Mouse (Mus musculus) C2C12 (cell line): ENCODE results near the gene Ski.

Experiments
- CTCF ChIP-seq: IDR thresholded peaks from one replicate; pipeline ENCODE4 v1.5.1; 2011; ENCODE audit not compliant: control insufficient read depth, insufficient read depth, insufficient read length
- MAX ChIP-seq: IDR thresholded peaks from one replicate; pipeline ENCODE4 v1.6.1; 2011; ENCODE audit warnings: mild to moderate bottlenecking, control low read depth

DNA sequence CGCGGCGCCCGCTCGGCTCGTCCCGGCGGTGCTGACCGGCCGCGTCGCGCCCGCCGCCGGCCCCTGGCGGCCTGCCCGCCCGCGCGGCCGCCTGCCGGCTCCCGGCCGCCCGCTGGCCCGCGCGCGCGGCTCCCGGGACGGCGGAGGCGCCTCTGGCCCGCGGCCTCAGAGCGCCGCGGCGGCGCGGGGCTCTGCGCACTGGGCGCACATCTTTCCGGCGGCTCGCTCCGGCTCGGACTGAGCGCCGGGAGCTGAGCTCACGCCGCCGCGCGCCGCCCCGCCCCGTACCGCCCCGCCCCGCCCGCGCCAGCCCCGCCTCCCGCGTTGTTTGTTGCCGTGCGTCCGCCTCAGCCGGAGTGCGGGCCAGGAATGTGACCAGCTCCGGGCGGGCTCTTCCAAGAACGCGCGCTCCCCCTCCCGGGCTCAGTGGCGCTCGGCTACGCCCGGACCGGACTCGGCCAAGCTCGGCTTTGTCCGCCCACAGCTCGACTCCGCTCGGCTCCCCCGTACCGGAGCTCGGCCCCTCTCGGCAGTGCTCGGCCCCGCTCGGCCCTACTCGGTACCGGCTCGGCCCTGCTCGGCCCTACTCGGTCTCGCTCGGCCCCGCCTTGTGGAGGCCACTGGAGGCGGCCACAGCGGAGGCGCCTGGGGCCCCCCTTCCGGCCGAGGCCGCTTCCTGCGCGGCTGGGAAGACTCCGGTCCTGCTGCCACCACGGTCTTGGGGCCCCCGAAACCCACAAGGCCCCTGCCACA, 625 bp upstream of the Ski start:
- peak; percentile 50 for TF ChIP-seq CTCF
- TF ChIP-seq MAX, result no peak
